Mouse (Mus musculus): ENCODE measurements around the gene Gnb3.

GRCm38 (mm10) chr6:124874348-124874747 is 34.3 kb upstream of the Gnb3 start:
- TF ChIP-seq CTCF (IDR thresholded peaks at IDR 0.05; ENCODE audit: control insufficient read depth, insufficient read depth, insufficient replicate concordance, low read depth, low read length) (no peak), POLR2A (IDR thresholded peaks at IDR 0.05; ENCODE audit: control insufficient read depth, low read depth, low read length) (no peak)

All from testis, adult 2 months (tissue).